In genomic region chr17:75004820-75005219, GRCm38 (mm10) we compare ENCODE assay signal across 8 mouse cellular contexts. TPM values are rescaled to one million over a fixed set of nuclear protein-coding genes. Genes with fewer than 3 reads are reported as not detected.
DNase-seq lines count a peak whose midpoint lies in the region; ATAC-seq lines count a peak whose summit lies in the region.

No protein-coding gene starts in this region.

- H3K4me3 ChIP-seq in forebrain, embryonic 10.5 days: peak overlapping the region; percentile 94
- H3K4me3 ChIP-seq in heart, embryonic 15.5 days: peak overlapping the region; percentile 86
- peak overlapping the region; percentile 64 for H3K4me3 ChIP-seq in liver, embryonic 16.5 days (ENCODE audit: low read depth, low read length)
- H3K4me3 ChIP-seq in neural tube, embryonic 14.5 days (ENCODE audit: low read depth, low read length): peak overlapping the region; percentile 75

- peak; percentile 75 for ATAC-seq in heart, embryonic 15.5 days (replicated peaks; ENCODE audit: insufficient number of reproducible peaks, insufficient read depth, low FRiP score, low read depth)
- peak; percentile 66 for ATAC-seq in liver, embryonic 16.5 days (ENCODE audit: low read depth)
- ATAC-seq in neural tube, embryonic 14.5 days (ENCODE audit: low read depth): peak; percentile 87

- peaks cover 28% of the 10 kb centered on the region for H3K27me3 ChIP-seq in forebrain, embryonic 10.5 days (ENCODE audit: poor library complexity, severe bottlenecking)
- H3K27me3 ChIP-seq in heart, embryonic 15.5 days: no peaks in the 10 kb centered on the region
- H3K27me3 ChIP-seq in liver, embryonic 16.5 days (ENCODE audit: control insufficient read depth, insufficient read depth, low read depth, low read length): peaks cover 23% of the 10 kb centered on the region
- H3K27me3 ChIP-seq in neural tube, embryonic 14.5 days (ENCODE audit: control insufficient read depth, insufficient read depth, low read length): no peaks in the 10 kb centered on the region

- no peaks in the 10 kb centered on the region for H3K9me3 ChIP-seq in forebrain, embryonic 10.5 days
- no peaks in the 10 kb centered on the region for H3K9me3 ChIP-seq in heart, embryonic 15.5 days (replicated peaks)
- no peaks in the 10 kb centered on the region for H3K9me3 ChIP-seq in liver, embryonic 16.5 days (replicated peaks; ENCODE audit: control insufficient read depth, low read length)
- H3K9me3 ChIP-seq in neural tube, embryonic 14.5 days (ENCODE audit: control insufficient read depth, low read length): no peaks in the 10 kb centered on the region

- H3K27ac ChIP-seq in forebrain, embryonic 10.5 days: peak overlapping the region; percentile 94
- H3K27ac ChIP-seq in heart, embryonic 15.5 days: peak overlapping the region; percentile 94
- H3K27ac ChIP-seq in liver, embryonic 16.5 days (ENCODE audit: low read length): no peak overlapping the region
- no peak overlapping the region for H3K27ac ChIP-seq in neural tube, embryonic 14.5 days (ENCODE audit: low read depth, low read length)

- peak; percentile 93 for DNase-seq in 3T3-L1 (ENCODE audit: low read depth, low spot score)
- peak; percentile 86 for DNase-seq in adrenal gland, postnatal 14 days
- DNase-seq in forebrain, embryonic 10.5 days (ENCODE audit: extremely low spot score, low spot score): peak; percentile 84
- peak; percentile 86 for DNase-seq in kidney, postnatal 14 days
- DNase-seq in testis, postnatal 10 days (ENCODE audit: low spot score): peak; percentile 92

- H3K9ac ChIP-seq in heart, embryonic 15.5 days: peak overlapping the region; percentile 86
- H3K9ac ChIP-seq in liver, embryonic 16.5 days (ENCODE audit: low read depth, low read length): no peak overlapping the region
- peak overlapping the region; percentile 63; the same call in 1 of the 2 replicates for H3K9ac ChIP-seq in neural tube, embryonic 14.5 days (replicated peaks; ENCODE audit: low read depth, low read length)

- no peaks in the 10 kb centered on the region for H3K36me3 ChIP-seq in forebrain, embryonic 10.5 days (replicated peaks)
- H3K36me3 ChIP-seq in heart, embryonic 15.5 days: peaks cover 4% of the 10 kb centered on the region; the same call in 1 of the 2 replicates
- no peaks in the 10 kb centered on the region for H3K36me3 ChIP-seq in liver, embryonic 16.5 days (ENCODE audit: control insufficient read depth, insufficient read depth)
- H3K36me3 ChIP-seq in neural tube, embryonic 14.5 days (ENCODE audit: control insufficient read depth, insufficient read depth, low read length): no peaks in the 10 kb centered on the region

- peak overlapping the region; percentile 94 for H3K4me2 ChIP-seq in heart, embryonic 15.5 days
- H3K4me2 ChIP-seq in liver, embryonic 16.5 days (ENCODE audit: low read depth, low read length): peak overlapping the region; percentile 92
- peak overlapping the region; percentile 99 for H3K4me2 ChIP-seq in neural tube, embryonic 14.5 days (ENCODE audit: low read depth, low read length)

- 0% methylated on average over 11 of the region's 11 CpGs for WGBS in forebrain, embryonic 10.5 days
- WGBS in heart, embryonic 15.5 days: under 1% methylated on average over 11 of the region's 11 CpGs
- under 1% methylated on average over 11 of the region's 11 CpGs for WGBS in liver, embryonic 16.5 days (ENCODE audit: insufficient replicate concordance)
- WGBS in neural tube, embryonic 14.5 days: under 1% methylated on average over 11 of the region's 11 CpGs

- peaks cover 24% of the 10 kb centered on the region for H3K4me1 ChIP-seq in forebrain, embryonic 10.5 days
- H3K4me1 ChIP-seq in heart, embryonic 15.5 days (replicated peaks): peaks cover 20% of the 10 kb centered on the region
- H3K4me1 ChIP-seq in liver, embryonic 16.5 days (ENCODE audit: control insufficient read depth, low read depth, low read length): peaks cover 3% of the 10 kb centered on the region; the same call in 1 of the 2 replicates
- H3K4me1 ChIP-seq in neural tube, embryonic 14.5 days (ENCODE audit: control insufficient read depth, insufficient read depth, low read length): 0 out of 2 replicates have a peak, but pooled peaks cover 3% of the 10 kb centered on the region

RNA-seq across cellular contexts. Expression of gene Ltbp1, which starts 0.5 kb away (rescaled TPM):
- 12.7 and 15.8 TPM in 2 replicates for total RNA-seq in adrenal gland, postnatal 14 days (2021)
- polyA plus RNA-seq in forebrain, embryonic 10.5 days (2016; fragmentation: Nextera tagmentation; extraction: Ambion mirVana): 4.5 TPM in 2 replicates
- 19.6 and 28.9 TPM in 2 replicates for polyA plus RNA-seq in heart, embryonic 15.5 days (2015; fragmentation: Nextera tagmentation; extraction: Ambion mirVana)
- polyA plus RNA-seq in liver, embryonic 16.5 days (2015; fragmentation: Nextera tagmentation; extraction: Ambion mirVana): 2.0 and 2.1 TPM in 2 replicates
- polyA plus RNA-seq in neural tube, embryonic 14.5 days (2014; fragmentation: Nextera tagmentation; extraction: Ambion mirVana): 2.5 and 2.7 TPM in 2 replicates

Comparison
In these comparisons a context has a peak if more than half of its experiments do, and no peak if none do; other contexts are left out.
1. H3K27ac ChIP-seq: peak in forebrain, embryonic 10.5 days (single experiment) and heart, embryonic 15.5 days (single experiment); none in liver, embryonic 16.5 days (single experiment) and neural tube, embryonic 14.5 days (single experiment).
2. Peak in every context shown above with its lines, with median percentiles within 50 percentile points of each other: DNase-seq, H3K4me3 ChIP-seq, ATAC-seq and H3K4me2 ChIP-seq.